Mouse (Mus musculus): ENCODE measurements around the gene Tlnrd1.

The Tlnrd1 gene

GRCm38 (mm10) chr7:83844807-83845206, 39.3 kb downstream of the Tlnrd1 start:
- DNase-seq (ENCODE audit: low read depth, low spot score), result no peak

- no peak for DNase-seq (ENCODE audit: low read depth, low spot score)
Observed at GRCm38 (mm10) chr7:83842486-83843259, 41.4 kb downstream of the Tlnrd1 start.

DNA sequence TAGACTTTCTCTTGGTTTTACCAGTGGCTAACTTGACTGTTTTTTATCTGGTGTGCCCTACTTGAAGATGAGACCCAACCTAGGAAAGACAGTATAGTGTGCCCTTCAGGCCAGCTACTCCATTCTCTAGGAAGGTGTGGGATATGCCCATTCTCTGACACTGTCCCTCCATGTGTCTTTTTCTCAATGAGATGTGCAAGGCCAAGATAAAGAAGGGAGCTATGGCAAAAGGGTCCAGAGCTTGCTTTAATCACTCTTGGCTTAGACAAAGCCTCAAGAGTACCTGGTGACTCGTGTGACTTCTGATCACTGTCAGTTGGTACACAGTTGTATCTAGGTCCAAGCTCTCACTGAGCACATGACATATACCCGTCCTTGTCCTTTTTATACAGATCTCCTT, 44.0 kb downstream of the Tlnrd1 start:
- no peak for DNase-seq (ENCODE audit: low read depth, low spot score)

DNA sequence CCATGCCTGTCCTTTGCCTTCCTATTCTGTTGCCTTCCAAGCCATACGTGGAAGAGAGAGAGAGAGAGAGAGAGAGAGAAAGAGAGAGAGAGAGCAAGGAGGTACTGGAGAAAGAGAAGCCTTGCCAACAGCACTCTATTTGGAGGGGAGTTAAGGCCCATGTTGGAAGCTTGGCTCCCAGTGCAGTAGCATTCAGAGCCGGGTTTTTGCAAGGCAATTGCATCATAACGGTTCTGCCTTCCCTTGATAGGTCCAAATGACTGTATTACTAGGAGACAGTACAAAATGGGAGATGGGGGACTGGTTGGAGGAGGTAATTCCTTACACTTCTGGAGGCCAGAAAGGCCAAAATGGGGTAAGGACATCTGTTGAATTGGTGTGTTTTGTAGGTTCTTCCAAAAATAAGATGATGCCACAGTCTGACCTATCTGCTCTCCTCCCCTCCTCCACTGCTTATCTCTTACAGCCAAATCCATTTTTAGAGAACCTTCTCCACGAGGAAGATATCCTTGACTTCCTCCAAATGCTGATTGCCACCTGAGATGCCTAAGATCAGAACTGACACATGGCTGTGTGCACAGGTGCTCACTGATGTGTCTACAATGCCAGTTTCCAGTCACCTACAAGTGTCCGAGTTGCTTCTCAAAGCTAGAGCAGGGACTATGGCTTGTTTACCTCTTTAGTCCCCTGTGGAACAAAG, 45.4 kb downstream of the Tlnrd1 start:
- DNase-seq (ENCODE audit: low read depth, low spot score), result no peak

All from telencephalon, adult 2 months (tissue).